ENCODE assay signal across 8 mouse cellular contexts in genomic region chr1:60343630-60344455, GRCm38 (mm10). TPM values are rescaled to one million over a fixed set of nuclear protein-coding genes. Genes with fewer than 3 reads are reported as not detected.
A peak's percentile ranks its signal among the peaks of the same experiment; 100 is the strongest.
DNase-seq lines count a peak whose midpoint lies in the region; ATAC-seq and TF ChIP-seq lines count a peak whose summit lies in the region.

No protein-coding gene starts in this region.

- H3K4me2 ChIP-seq in intestine, embryonic 15.5 days (replicated peaks) = peak overlapping the region; percentile 77
- peak overlapping the region; percentile 72 for H3K4me2 ChIP-seq in neural tube, embryonic 13.5 days

- intact Hi-C loops in left cerebral cortex, adult 2 months (cut with DNase I) = loop anchor here (1.0 to 10.0 kb wide), 4 partner anchors 65 to 518 kb away; partner anchors contain the start of genes Abi2 and Nbeal1

- no peaks in the 10 kb centered on the region for H3K27me3 ChIP-seq in intestine, embryonic 15.5 days (replicated peaks)
- H3K27me3 ChIP-seq in neural tube, embryonic 13.5 days = no peaks in the 10 kb centered on the region

- 10% methylated on average over 14 of the region's 14 CpGs for WGBS in intestine, embryonic 15.5 days
- 8% methylated on average over 14 of the region's 14 CpGs for WGBS in neural tube, embryonic 13.5 days

- DNase-seq in left cerebral cortex, adult 2 months (ENCODE audit: extremely low spot score in 1 of 2, low spot score in 2 of 2) = no peak
- DNase-seq in left cerebral cortex, adult 11 months (ENCODE audit: low spot score) = no peak
- DNase-seq in layer of hippocampus, adult 18-20 months (ENCODE audit: low spot score in 2 of 2) = no peak
- no peak for DNase-seq in kidney, adult 18-20 months
- DNase-seq in cerebellum, adult 9-10 months = no peak

- ATAC-seq in common myeloid progenitor, adult 5-6 weeks (replicated peaks; ENCODE audit: low read depth, poor library complexity, severe bottlenecking) = peak; percentile 26; the same call in 1 of the 2 replicates
- ATAC-seq in intestine, embryonic 15.5 days = no peak; the same call in 1 of the 2 replicates
- peak; percentile 44 for ATAC-seq in neural tube, embryonic 13.5 days (ENCODE audit: low read depth)

- peak overlapping the region; percentile 70 for H3K4me3 ChIP-seq in left cerebral cortex, adult 2 months
- H3K4me3 ChIP-seq in intestine, embryonic 15.5 days (replicated peaks) = peak overlapping the region; percentile 61
- peak overlapping the region; percentile 70 for H3K4me3 ChIP-seq in neural tube, embryonic 13.5 days

- no peaks in the 10 kb centered on the region for H3K9me3 ChIP-seq in intestine, embryonic 15.5 days
- H3K9me3 ChIP-seq in neural tube, embryonic 13.5 days = no peaks in the 10 kb centered on the region

- H3K27ac ChIP-seq in left cerebral cortex, adult 2 months = peak overlapping the region; percentile 84
- peak overlapping the region; percentile 94 for H3K27ac ChIP-seq in intestine, embryonic 15.5 days
- H3K27ac ChIP-seq in neural tube, embryonic 13.5 days (replicated peaks) = peak overlapping the region; percentile 92

- H3K9ac ChIP-seq in intestine, embryonic 15.5 days = peak overlapping the region; percentile 70
- H3K9ac ChIP-seq in neural tube, embryonic 13.5 days = peak overlapping the region; percentile 80

- no peaks in the 10 kb centered on the region for H3K36me3 ChIP-seq in intestine, embryonic 15.5 days
- peaks cover 4% of the 10 kb centered on the region for H3K36me3 ChIP-seq in neural tube, embryonic 13.5 days

- no peak for TF ChIP-seq CTCF in left cerebral cortex, adult 2 months (IDR thresholded peaks at IDR 0.05)

- H3K4me1 ChIP-seq in intestine, embryonic 15.5 days (replicated peaks) = 0 out of 2 replicates have a peak, but pooled peaks cover 7% of the 10 kb centered on the region
- peaks cover 18% of the 10 kb centered on the region for H3K4me1 ChIP-seq in neural tube, embryonic 13.5 days (replicated peaks)

RNA-seq across cellular contexts. Expression of gene Cyp20a1, which starts 0.7 kb away (rescaled TPM):
- 10 to 100 TPM; 10.1 to 10.9 TPM for total RNA-seq in left cerebral cortex, adult 2 months (2021)
- 28.3 and 38.5 TPM in 2 replicates for total RNA-seq in common myeloid progenitor, adult 5-6 weeks (2017)
- 21.4 and 21.8 TPM in 2 replicates for polyA plus RNA-seq in intestine, embryonic 15.5 days (2015; fragmentation: Nextera tagmentation; extraction: Ambion mirVana)
- polyA plus RNA-seq in neural tube, embryonic 13.5 days (2015; fragmentation: Nextera tagmentation; extraction: Ambion mirVana) = 20.3 and 23.5 TPM in 2 replicates
- total RNA-seq in layer of hippocampus, adult 18-20 months (2021) = 10 to 100 TPM; 10.7 to 12.2 TPM
